Mouse (Mus musculus) small intestine, adult 2 months (tissue): Measurements from ENCODE around the gene Serac1. TPM values are rescaled to one million over a fixed set of nuclear protein-coding genes. Genes with fewer than 3 reads are reported as not detected.

Experiments
- H3K27ac ChIP-seq: fragments of 200-500 bp; 2 replicates; pipeline ENCODE4 v1.5.1; 2012; ENCODE audit warnings: low read depth, low read length, control low read depth, inconsistent platforms; ENCODE audit not compliant: insufficient read depth
- H3K27me3 ChIP-seq: fragments of 200-500 bp; 2 replicates; pipeline ENCODE4 v1.6.1; 2012; ENCODE audit warnings: mild to moderate bottlenecking, moderate library complexity, low read length, inconsistent platforms; ENCODE audit not compliant: control insufficient read depth, insufficient read depth
- H3K36me3 ChIP-seq: fragments of 200-500 bp; 2 replicates; pipeline ENCODE4 v1.6.1; 2012; ENCODE audit warnings: mild to moderate bottlenecking, low read length, control low read depth, inconsistent platforms; ENCODE audit not compliant: control insufficient read depth, insufficient read depth
- H3K4me1 ChIP-seq: fragments of 200-500 bp; 2 replicates; pipeline ENCODE4 v1.6.1; 2012; ENCODE audit warnings: low read length, inconsistent platforms, mixed read lengths; ENCODE audit not compliant: control insufficient read depth, insufficient read depth, insufficient read length
- H3K4me3 ChIP-seq: fragments of 200-500 bp; 2 replicates; pipeline ENCODE4 v1.5.1; 2012; ENCODE audit warnings: low read depth, mild to moderate bottlenecking, control low read depth, inconsistent platforms, low read length, moderate library complexity
- CTCF ChIP-seq: fragments of 200-500 bp; IDR thresholded peaks from 2 replicates; pipeline ENCODE4 v1.5.1; 2012; ENCODE audit warnings: low read depth, mild to moderate bottlenecking, control low read depth, inconsistent platforms, low read length, moderate library complexity, mixed read lengths; ENCODE audit not compliant: insufficient replicate concordance, insufficient read length; ENCODE audit errors: extremely low read depth
- POLR2A ChIP-seq: fragments of 200-500 bp; IDR thresholded peaks from 2 replicates; pipeline ENCODE4 v1.6.1; 2012; ENCODE audit warnings: low read depth, mild to moderate bottlenecking, control low read depth, inconsistent platforms, low read length, moderate library complexity
- WGBS: fragments of 180-500 bp; shearing (Covaris S2); methylation state at CpG from one replicate; pipeline ENCODE4 v1.1.7; 2018; 5-methylcytosine and 5-hydroxymethylcytosine counted together
- polyA plus RNA-seq: library from polyadenylated mRNA; depleted of rRNA; stranded (reverse); fragments of >200 nt; gene quantifications from 2 replicates; pipeline ENCODE4 v1.2.3, GENCODE M21; 2012

Serac1 gene
- polyA plus RNA-seq, 1 experiment: 1.3 TPM

DNA sequence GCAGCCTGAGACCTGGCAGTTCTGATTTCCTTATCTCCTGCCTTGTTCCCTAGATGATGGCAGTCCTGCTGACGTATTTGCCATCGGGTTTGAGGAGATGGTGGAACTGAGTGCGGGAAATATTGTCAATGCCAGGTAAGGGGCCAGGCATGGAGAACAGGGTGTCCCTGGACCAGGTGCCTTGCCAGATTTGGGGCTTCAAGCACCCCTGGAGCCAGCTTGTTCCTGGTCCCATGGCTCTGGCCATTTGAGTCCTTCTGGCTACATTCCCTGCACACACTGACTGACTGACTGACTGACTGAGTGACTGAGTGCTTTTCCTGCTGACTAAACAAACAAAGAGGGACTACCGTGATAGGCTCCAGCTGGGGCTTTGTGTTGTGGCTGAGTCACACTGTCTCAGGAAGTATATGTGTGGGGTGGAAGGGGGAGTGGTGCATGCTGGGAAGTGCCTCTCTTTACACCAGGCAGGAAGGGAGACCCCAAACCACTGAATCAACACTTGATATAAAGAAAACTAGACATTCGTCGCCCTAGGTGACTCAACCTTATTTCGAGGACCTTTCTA, 63.2 kb downstream of the Serac1 start:
- H3K4me3 ChIP-seq: no peak overlapping the region
- TF ChIP-seq POLR2A: no peak
- TF ChIP-seq CTCF: no peak
- H3K27me3 ChIP-seq: no peaks in the 10 kb centered on the region
- peaks cover 4% of the 10 kb centered on the region; the same call in 1 of the 2 replicates for H3K4me1 ChIP-seq
- no peak overlapping the region for H3K27ac ChIP-seq
- no peaks in the 10 kb centered on the region for H3K36me3 ChIP-seq
- WGBS: 60% methylated on average over 7 of the region's 7 CpGs

DNA sequence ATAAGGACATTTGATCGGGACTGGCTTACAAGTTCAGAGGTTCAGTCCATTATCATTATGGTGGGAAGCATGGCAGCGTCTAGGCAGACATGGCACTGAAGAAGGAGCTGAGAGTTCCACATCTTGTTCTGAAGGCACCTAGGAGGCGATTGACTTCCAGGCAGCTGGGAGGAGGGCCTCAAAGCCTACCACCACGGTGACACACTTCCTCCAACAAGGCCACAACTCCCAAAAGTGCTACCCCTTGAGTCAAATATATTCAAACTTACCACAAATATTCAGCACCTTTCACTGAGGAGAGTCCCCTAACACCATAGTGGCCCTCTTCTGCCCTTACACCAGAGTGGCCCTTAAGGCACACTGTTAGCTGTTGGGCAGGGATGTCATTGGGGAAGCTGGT, 64.6 kb downstream of the Serac1 start:
- Histone ChIP-seq H3K27me3 (no peaks in the 10 kb centered on the region), H3K4me3 (no peak overlapping the region), H3K36me3 (peaks cover 5% of the 10 kb centered on the region), H3K27ac (no peak overlapping the region), H3K4me1 (peaks cover 4% of the 10 kb centered on the region; the same call in 1 of the 2 replicates)
- 86% methylated on average over 4 of the region's 4 CpGs for WGBS
- no peak for TF ChIP-seq CTCF
- no peak for TF ChIP-seq POLR2A

DNA sequence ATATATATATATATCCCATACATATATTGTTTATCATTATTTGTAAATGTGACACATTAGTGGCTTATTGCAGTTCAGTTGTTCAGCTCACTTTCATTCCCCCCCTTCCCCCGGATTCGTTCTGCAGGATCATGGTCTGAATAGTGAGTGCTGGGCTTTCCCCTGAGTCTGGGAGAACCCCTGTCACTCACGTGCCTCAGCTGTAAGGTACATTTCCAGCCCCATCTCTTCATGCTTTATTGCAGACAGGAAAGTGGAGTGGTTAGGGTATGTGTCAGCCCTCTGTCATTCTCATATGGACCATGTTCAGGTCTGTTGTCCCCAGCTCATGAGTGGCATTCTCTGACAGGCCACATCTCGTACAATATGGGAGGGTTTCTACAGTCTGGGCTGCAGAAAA, 66.5 kb downstream of the Serac1 start:
- peaks cover 4% of the 10 kb centered on the region; the same call in 1 of the 2 replicates for H3K4me1 ChIP-seq
- TF ChIP-seq CTCF (no peak), POLR2A (no peak)
- H3K27me3 ChIP-seq: no peaks in the 10 kb centered on the region
- peaks cover 5% of the 10 kb centered on the region for H3K36me3 ChIP-seq
- H3K4me3 ChIP-seq: no peak overlapping the region
- 90% methylated on average over 4 of the region's 4 CpGs for WGBS
- H3K27ac ChIP-seq: no peak overlapping the region

DNA sequence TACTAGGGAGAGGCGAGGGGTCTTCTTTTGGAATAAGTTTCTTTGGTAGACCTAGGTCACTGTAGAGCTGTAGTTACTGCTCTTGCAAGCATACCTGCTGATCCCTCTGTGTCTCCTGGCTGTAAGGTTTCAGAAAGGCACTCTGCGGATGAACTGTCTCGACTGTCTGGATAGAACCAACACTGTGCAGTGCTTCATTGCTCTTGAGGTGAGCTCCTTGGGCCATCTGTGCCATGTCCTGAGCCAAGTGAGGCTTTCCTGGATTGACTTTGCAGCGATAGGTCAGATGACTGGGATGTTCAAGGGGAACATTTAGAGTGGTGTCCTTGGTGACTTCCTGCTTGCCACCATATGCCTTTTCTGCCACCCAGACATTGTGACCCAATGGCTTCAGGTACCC, 69.9 kb downstream of the Serac1 start:
- H3K27me3 ChIP-seq: no peaks in the 10 kb centered on the region
- H3K4me3 ChIP-seq: no peak overlapping the region
- H3K4me1 ChIP-seq: peaks cover 17% of the 10 kb centered on the region
- H3K27ac ChIP-seq: no peak overlapping the region
- TF ChIP-seq CTCF (no peak), POLR2A (no peak)
- WGBS: 94% methylated on average over 4 of the region's 4 CpGs
- H3K36me3 ChIP-seq: peaks cover 5% of the 10 kb centered on the region

DNA sequence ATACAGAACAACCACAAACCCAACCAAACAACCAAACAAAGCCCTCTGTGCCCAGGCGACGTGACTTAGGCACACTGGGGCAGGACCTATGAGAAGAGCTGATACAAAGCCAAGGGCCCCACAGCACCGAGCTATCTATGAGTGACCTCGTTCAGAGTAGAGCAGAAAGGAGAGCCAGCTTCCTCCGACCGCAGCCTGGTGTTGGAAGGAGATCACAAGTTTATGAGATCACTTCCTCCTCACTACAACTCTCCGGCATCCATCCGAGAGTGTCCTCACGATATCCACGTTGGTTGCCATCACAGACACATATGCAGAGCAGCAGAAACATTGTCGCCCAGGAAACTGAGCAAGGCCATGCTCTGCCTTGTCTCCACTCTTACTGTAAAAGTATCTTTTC, 71.0 kb downstream of the Serac1 start:
- no peak overlapping the region for H3K4me3 ChIP-seq
- peak overlapping the region; percentile 31; the same call in 1 of the 2 replicates for H3K27ac ChIP-seq
- H3K27me3 ChIP-seq: no peaks in the 10 kb centered on the region
- 66% methylated on average over 11 of the region's 11 CpGs for WGBS
- H3K36me3 ChIP-seq: peaks cover 5% of the 10 kb centered on the region
- peaks cover 17% of the 10 kb centered on the region for H3K4me1 ChIP-seq
- TF ChIP-seq POLR2A (no peak), CTCF (no peak)

DNA sequence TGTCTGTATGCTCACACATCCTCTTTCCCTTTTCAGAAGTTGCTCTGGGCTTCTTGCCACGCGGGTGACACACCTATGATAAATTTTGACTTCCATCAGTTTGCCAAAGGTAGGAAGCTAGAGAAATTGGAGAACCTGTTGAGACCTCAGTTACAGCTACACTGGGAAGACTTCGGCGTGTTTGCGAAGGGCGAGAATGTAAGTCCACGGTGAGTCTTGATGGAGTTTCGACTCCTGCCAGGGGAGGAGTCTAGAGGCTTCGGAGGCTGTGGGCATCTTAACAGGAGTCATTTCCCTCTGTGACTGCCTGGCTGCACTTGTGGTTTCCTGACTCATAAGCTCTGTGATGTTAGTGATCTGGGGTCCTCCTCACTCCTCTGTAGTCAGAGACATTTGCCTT, 71.6 kb downstream of the Serac1 start:
- WGBS: 70% methylated on average over 9 of the region's 9 CpGs
- no peak overlapping the region for H3K27ac ChIP-seq
- H3K4me1 ChIP-seq: peaks cover 17% of the 10 kb centered on the region
- no peak overlapping the region for H3K4me3 ChIP-seq
- H3K27me3 ChIP-seq: no peaks in the 10 kb centered on the region
- TF ChIP-seq CTCF: no peak
- TF ChIP-seq POLR2A: no peak
- peaks cover 5% of the 10 kb centered on the region for H3K36me3 ChIP-seq

DNA sequence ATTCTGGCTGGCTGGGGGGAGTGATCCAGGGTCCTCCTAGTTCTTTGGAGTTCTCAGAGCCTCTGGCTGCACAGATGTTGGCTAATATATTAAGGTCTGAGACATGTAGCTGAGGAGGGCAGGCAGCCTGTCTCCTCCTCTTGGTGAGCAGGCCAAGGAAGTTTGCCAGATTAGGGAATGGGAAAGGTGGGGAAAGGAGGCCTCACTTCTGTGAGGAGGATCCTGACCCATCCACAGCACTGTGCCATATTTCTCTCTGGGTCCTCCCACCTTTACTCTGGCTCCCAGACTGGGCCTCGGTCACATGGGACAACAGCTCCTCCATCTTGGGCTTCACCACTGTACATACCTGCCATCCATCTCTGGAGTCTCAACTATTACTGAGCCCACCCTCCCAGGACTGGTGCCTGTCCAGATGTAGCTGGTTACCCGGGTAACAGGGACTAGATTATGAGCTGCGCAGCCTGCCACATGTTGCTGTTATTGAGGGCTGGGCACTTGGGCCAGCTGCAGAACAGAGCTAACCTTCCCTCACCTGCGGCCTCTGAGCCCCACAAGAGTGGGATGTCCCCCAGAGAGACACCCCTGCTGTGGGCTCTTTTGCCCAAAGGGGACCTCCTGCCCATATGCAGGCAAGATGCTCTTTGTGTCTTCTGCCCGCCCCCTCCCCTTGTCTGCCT, 72.3 kb downstream of the Serac1 start:
- Histone ChIP-seq H3K27me3 (no peaks in the 10 kb centered on the region), H3K36me3 (peaks cover 5% of the 10 kb centered on the region), H3K4me1 (peaks cover 17% of the 10 kb centered on the region), H3K27ac (no peak overlapping the region), H3K4me3 (no peak overlapping the region)
- WGBS: 96% methylated on average over 5 of the region's 5 CpGs
- TF ChIP-seq POLR2A (no peak), CTCF (no peak)
